Mouse (Mus musculus): ENCODE results near the gene Tjp2. TPM values are rescaled to one million over a fixed set of nuclear protein-coding genes. Genes with fewer than 3 reads are reported as not detected.
"Not testable (repeated sequence)": the region's sequence is repeated elsewhere in the genome, so short reads cannot be mapped to it uniquely, and the experiment has no call there.

The Tjp2 gene
- total RNA-seq, 2 experiments from 2014 or later, result 19.7 to 22.1 TPM

- intact Hi-C loops (cut with DNase I), result no loop called here
- DNase-seq (ENCODE audit: low spot score), result no peak
Observed at GRCm38 (mm10) chr19:24142621-24143061, 82.2 kb downstream of the Tjp2 start.

- intact Hi-C loops (cut with DNase I), result no loop called here
- DNase-seq (ENCODE audit: low spot score), result no peak
Observed at GRCm38 (mm10) chr19:24140298-24140697, 84.5 kb downstream of the Tjp2 start.

- intact Hi-C loops (cut with DNase I), result no loop called here
Observed at GRCm38 (mm10) chr19:24137392-24137791, 87.4 kb downstream of the Tjp2 start.

GRCm38 (mm10) chr19:24134991-24135390, 89.8 kb downstream of the Tjp2 start:
- intact Hi-C loops (cut with DNase I), result no loop called here
- DNase-seq (ENCODE audit: low spot score), result no peak

More at GRCm38 (mm10) chr19:24137392-24137791, 87.4 kb downstream of the Tjp2 start:
- no peak for DNase-seq (ENCODE audit: low spot score)

- intact Hi-C loops (cut with DNase I), result no loop called here
- no peak for DNase-seq (ENCODE audit: low spot score)
Observed at GRCm38 (mm10) chr19:24134144-24134911, 90.5 kb downstream of the Tjp2 start.

GRCm38 (mm10) chr19:24123534-24124290, 101.1 kb downstream of the Tjp2 start:
- intact Hi-C loops (cut with DNase I), result no loop called here
- DNase-seq (ENCODE audit: low spot score), result no peak

- no peak for DNase-seq (ENCODE audit: low spot score)
- intact Hi-C loops (cut with DNase I), result no loop called here
Observed at GRCm38 (mm10) chr19:24123087-24123486, 101.7 kb downstream of the Tjp2 start.

GRCm38 (mm10) chr19:24122647-24123046, 102.2 kb downstream of the Tjp2 start:
- intact Hi-C loops (cut with DNase I), result no loop called here

GRCm38 (mm10) chr19:24120811-24121210, 104.0 kb downstream of the Tjp2 start:
- intact Hi-C loops (cut with DNase I), result no loop called here

More at GRCm38 (mm10) chr19:24122647-24123046, 102.2 kb downstream of the Tjp2 start:
- no peak for DNase-seq (ENCODE audit: low spot score)

GRCm38 (mm10) chr19:24118775-24119174, 106.1 kb downstream of the Tjp2 start:
- intact Hi-C loops (cut with DNase I), result no loop called here
- no peak for DNase-seq (ENCODE audit: low spot score)

More at GRCm38 (mm10) chr19:24120811-24121210, 104.0 kb downstream of the Tjp2 start:
- no peak for DNase-seq (ENCODE audit: low spot score)

- intact Hi-C loops (cut with DNase I), result no loop called here
- no peak for DNase-seq (ENCODE audit: low spot score)
Observed at GRCm38 (mm10) chr19:24111581-24111980, 113.2 kb downstream of the Tjp2 start.

GRCm38 (mm10) chr19:24107707-24108106, 117.1 kb downstream of the Tjp2 start:
- intact Hi-C loops (cut with DNase I), result no loop called here
- DNase-seq (ENCODE audit: low spot score), result no peak

- intact Hi-C loops (cut with DNase I), result loop anchor here (5.0 kb wide), 1 partner anchor 122 kb away; no protein-coding TSS in a partner anchor
- no peak for DNase-seq (ENCODE audit: low spot score)
Observed at GRCm38 (mm10) chr19:24103802-24104201, 121.0 kb downstream of the Tjp2 start.

GRCm38 (mm10) chr19:24102562-24103126, 122.2 kb downstream of the Tjp2 start:
- no peak for DNase-seq (ENCODE audit: low spot score)
- intact Hi-C loops (cut with DNase I), result loop anchor here (5.0 kb wide), 1 partner anchor 120 kb away; no protein-coding TSS in a partner anchor

- intact Hi-C loops (cut with DNase I), result loop anchor here (5.0 kb wide), 1 partner anchor 119 kb away; no protein-coding TSS in a partner anchor
Observed at GRCm38 (mm10) chr19:24101183-24101582, 123.6 kb downstream of the Tjp2 start.

GRCm38 (mm10) chr19:24098691-24099090, 126.1 kb downstream of the Tjp2 start:
- DNase-seq (ENCODE audit: low spot score), result no peak
- intact Hi-C loops (cut with DNase I), result no loop called here

More at GRCm38 (mm10) chr19:24101183-24101582, 123.6 kb downstream of the Tjp2 start:
- DNase-seq (ENCODE audit: low spot score), result no peak

GRCm38 (mm10) chr19:24097666-24098455, 127.0 kb downstream of the Tjp2 start:
- intact Hi-C loops (cut with DNase I), result no loop called here
- no peak for DNase-seq (ENCODE audit: low spot score)

- not testable (repeated sequence) for DNase-seq (ENCODE audit: low spot score)
Observed at GRCm38 (mm10) chr19:24092060-24092459, 132.8 kb downstream of the Tjp2 start.

GRCm38 (mm10) chr19:24090366-24090765, 134.5 kb downstream of the Tjp2 start:
- intact Hi-C loops (cut with DNase I), result no loop called here
- DNase-seq (ENCODE audit: low spot score), result no peak

More at GRCm38 (mm10) chr19:24092060-24092459, 132.8 kb downstream of the Tjp2 start:
- intact Hi-C loops (cut with DNase I), result not testable (repeated sequence)
